Mouse (Mus musculus) cerebellum, adult (tissue): ENCODE measurements around the gene Pan2.
"Not testable (repeated sequence)": the region's sequence is repeated elsewhere in the genome, so short reads cannot be mapped to it uniquely, and the experiment has no call there.

ENCODE experiments used
- ATAC-seq: cut with Nextera tagmentation; 2 replicates; pipeline ENCODE4 v1.9.2; 2017; ENCODE audit warnings: mild to moderate bottlenecking, moderate library complexity, mixed read lengths; ENCODE audit not compliant: insufficient number of reproducible peaks, low FRiP score, low TSS enrichment

Gene Pan2

DNA sequence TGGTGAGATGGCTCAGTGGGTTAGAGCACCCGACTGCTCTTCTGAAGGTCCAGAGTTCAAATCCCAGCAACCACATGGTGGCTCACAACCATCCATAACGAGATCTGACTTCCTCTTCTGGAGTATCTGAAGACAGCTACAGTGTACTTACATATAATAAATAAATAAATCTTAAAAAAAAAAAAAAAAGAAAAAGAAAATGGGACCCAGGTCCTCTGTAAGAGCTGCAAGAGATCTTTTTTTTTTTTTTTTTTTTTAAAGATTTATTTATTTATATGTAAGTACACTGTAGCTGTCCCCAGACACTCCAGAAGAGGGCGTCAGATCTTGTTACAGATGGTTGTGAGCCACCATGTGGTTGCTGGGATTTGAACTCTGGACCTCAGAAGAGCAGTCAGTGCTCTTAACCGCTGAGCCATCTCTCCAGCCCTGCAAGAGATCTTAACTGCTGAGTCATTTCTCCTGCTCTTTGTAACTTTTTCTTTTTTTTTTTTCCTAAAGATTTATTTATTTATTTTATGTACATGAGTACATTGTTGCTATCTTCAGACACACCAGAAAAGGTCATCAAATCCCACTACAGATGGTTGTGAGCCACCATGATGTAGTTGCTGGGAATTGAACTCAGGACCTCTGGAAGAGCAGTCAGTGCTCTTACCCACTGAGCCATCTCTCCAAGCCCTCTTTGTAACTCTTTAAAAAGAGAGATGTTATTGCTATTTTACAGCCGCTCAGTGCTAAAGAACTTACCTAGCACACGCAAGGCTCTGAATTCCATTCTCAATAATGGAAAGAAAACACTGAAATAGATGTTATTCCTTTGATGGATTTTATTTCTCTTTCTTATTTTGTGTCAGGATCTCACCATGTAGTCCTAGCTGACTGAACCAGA lies 29.5 kb downstream of the Pan2 start:
- not testable (repeated sequence) for ATAC-seq

DNA sequence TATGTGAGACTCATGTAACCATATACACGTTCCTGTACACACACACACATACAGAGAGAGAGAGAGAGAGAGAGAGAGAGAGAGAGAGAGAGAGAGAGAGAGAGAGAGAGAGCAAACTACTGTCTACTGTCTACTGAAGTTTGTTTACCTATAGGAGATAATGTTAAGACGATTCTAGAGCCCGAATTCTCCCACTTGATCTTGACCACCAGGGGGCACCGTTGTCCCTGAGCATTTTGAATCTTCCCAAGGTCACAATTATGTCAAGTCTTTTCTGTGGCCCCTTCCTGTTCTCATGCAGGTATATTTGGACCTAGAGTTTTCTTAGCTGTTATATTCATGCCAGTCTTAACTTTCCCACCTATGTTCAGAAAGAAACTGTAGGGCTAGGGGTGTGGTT lies 32.4 kb downstream of the Pan2 start:
- ATAC-seq: no peak

DNA sequence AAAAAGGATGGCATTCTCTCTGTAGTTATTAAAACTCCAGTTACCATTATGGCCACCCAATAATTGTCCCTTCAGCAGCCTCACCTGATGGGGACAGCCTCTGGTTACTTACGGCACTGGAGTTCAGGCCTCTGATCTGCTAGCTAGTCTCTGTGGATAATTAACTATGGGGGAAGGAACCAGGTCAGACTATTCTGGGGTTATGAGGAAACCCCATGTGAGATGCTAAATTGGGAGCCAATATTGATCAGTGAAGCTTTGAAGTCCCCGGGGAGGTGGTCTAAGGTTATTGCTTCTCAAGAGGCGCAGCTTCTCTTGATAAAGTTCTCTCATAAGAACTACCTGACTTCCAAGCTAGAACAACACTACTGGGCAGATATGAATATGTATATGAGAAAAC lies 33.1 kb downstream of the Pan2 start:
- no peak for ATAC-seq

DNA sequence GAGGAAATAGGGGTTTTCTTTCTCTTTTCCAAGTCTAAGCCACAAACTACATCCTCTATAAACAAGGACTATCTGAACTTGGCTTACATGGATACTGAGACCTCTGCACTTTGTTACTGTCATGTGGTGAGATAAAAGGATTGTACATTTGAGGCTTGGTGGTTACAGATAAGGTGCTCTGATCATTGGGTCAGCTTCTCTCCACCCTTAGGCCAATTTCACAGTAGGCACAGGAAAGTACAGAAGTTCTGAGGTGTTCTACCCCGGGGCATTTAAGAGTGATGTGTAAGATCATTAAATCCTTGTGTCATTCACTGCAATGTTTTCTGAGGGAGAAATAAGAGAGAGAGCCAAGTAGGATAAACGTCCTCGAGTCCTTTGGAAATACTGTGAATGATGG lies 33.5 kb downstream of the Pan2 start:
- ATAC-seq: no peak

DNA sequence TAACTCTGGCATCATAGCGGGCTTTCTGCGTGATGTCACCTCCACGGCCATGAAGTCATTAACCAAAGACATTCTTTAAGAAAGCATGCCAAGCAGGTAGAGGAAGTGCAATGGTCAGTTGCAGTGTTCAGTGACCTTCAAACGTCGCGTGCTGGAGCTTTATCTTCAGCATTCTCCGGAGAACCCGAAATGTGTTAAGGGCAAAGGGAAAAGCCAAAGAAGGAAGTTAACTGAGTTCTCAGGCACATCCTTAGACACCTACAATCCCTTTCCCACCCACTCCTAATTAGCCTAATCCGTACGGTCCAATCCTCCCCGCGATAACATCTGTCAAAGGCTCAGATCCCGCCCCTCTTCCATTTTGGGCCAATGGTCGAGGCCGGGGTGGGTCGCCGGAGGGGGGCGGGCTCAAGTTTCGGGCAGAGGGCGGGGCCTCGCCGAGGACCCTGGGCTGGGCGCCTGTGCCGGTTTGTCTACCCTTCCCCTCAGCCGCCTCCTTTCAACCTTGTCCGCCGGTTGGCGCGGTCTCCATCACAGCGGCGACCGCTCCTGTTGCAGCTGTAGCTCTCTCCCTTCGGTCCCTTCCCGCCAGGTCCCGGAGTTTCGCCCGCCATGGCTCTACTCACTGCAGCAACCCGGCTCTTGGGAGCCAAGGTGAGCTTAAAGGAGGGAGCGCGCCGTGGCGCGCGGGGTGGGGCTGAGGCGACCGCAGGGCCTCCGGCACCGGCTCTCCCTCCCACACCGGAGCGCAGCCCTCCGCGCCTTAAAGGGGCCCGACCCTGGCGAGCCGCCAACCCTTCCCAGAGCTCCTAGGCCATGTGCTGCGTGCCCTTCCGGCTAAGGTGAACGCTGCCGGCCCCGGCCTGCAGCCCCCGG lies 34.4 kb downstream of the Pan2 start, which contains the start of gene Cs:
Gene Cs, plus strand, starts transcription at position 429 of the 876 bp plus-strand sequence.
- ATAC-seq: peak; percentile 88

DNA sequence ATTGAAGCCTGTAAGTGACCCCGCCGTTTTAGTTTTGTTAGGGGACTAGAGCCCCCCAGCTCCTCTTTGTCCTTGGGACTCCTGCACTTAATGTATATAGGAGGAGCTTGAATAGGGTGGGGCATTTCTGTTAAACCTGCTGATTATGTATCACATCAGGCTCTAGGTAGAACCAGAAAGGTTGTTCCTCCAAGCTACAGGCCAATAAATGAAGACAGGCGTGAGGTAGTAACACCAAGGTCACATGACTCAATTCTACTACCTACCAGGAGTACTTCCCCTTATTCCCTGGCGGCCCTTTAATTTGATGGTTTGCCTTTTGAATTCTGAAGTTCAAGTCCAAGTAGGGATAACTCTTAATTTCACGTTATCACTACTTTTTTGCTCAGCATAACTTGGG lies 35.3 kb downstream of the Pan2 start:
- ATAC-seq: no peak

DNA sequence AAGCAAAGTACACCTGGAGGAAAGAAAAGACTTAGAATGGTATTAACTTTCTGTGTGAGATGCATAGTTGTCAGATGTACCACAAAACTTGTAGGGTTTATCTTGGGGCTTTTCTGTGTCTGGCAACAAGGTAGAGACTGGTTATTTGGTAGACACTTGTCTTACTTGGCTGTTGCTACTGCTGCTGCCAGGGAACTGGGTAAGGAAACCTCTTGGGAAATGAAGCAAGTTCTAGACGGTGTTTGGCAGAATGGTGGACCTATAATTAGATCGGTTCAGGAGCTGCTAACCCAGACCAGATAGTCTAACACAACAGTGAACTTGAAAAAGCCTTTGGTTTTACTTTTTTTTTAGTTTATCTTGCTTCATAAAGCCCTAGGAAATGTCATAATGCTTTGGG lies 35.8 kb downstream of the Pan2 start:
- ATAC-seq: no peak

DNA sequence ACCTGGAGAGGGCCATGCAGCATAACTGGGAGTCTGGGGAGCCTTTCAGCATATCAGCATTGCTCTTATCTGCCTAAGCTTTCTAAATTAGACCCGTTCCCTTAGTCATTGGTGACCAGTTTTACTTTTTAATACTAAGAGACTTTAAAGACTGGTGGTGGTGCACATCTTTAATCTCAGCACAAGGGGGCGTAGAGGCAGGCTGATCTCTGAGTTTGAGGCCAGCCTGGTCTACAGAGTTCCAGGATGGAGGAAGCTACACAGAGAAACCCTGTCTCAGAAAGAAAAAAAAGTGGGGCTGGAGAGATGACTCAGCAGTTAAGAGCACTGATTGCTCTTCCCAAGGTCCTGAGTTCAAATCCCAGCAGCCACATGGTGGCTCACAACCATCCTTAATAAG lies 37.1 kb downstream of the Pan2 start:
- ATAC-seq: no peak

DNA sequence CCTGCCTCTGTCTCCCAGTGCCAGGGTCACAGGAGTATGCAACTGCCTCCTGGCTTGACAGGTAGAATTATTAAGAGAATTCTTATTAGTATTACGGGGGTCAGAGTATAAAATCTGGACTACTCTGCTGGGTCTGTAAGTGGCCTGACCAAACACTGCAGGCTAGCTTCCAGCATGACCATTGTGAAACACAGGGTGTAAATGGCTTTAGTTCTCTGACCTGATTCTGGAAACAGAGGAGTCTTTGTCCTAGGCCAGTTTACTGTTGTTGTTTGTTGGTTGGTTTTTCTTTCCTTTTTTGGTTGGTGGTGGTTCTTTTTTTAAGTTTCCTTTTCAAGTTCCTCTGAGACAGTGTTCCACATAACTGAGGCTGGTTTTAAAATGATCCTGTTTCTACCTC lies 40.3 kb downstream of the Pan2 start:
- ATAC-seq: no peak

DNA sequence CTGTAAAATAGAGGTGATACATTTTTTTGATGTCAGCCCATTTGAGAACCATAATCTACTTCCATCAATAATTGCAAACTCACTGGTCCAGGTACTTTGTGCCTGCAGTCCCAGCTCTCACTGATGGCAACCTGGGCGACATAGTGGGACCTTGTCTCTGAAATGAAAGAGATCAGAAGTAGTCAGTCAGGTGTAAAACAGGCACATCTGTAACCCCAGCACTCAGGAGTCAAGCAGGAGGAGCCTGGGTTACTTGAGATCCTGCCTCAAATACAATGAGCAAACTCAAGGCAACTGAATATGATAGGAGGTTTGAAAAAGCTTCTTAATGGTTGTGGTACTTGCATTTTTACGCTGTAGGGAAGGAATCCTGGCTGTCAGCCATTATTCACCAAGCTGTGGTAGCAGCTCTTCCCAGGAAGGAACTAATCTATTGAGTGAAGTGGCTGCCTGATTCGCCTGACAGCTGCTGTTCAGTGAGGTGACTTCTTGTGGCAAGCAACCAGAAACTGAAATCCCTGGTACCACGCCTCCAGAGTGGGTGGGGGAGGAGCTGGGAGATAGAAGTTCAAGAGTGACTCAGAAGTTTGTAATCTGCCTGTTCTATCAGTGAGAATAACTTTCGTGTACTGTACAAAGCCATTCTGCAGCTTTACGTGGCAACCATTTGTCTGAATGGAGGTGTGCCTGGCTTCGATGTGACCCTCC lies 41.6 kb downstream of the Pan2 start:
- no peak for ATAC-seq

DNA sequence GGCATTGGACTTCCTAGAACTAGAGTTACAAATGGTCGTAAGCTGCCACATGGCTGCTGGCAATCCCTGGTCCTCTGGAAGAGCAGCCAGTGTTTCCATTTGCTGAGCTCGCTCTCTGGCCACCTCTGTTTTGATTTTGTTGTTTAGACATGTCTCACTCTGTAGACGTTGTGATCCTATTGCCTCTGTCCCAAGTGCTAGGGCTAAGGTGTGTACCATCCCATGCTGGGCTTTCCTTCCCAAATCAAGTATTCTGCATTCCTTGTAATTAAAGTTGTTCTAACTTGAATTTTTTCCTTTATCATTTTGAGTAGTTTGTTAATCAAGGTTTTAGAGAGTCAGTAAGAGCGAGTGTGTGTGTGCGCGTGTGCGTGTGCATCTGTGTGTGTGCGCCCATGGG lies 44.4 kb downstream of the Pan2 start:
- no peak for ATAC-seq

DNA sequence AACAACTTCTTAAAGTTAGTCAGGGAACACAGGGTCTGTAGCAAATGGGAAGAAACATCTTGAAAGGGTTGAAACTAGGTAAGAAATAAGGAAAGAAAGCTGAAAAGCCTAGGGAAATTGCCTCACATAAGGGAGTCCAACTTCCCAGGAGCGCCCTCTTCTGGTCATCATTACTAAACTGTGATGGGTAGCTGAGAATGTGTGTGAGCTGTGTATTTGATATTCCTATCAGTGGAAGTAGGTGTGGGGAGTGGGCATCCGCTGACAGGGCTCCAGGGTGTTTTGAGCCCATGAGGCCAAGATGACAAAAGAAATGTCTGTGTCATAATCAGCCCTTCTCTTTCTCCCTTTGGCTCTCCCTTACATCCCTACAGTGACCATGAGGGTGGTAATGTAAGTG lies 55.7 kb downstream of the Pan2 start:
- ATAC-seq: no peak

DNA sequence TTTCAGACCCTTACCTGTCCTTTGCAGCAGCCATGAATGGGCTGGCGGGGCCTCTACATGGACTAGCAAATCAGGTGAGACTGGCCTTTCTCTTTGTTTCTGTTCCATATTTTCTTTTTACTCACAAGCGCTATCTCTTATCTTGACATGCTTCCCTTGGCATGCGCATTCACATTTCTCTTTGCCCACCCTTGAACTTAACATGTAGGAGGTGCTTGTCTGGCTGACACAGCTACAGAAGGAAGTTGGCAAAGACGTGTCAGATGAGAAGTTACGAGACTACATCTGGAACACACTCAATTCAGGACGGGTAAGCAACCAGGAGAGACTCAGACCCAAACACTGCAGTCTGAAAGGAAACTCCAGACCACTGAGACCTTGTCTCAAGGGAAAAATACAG lies 56.1 kb downstream of the Pan2 start:
- no peak for ATAC-seq

DNA sequence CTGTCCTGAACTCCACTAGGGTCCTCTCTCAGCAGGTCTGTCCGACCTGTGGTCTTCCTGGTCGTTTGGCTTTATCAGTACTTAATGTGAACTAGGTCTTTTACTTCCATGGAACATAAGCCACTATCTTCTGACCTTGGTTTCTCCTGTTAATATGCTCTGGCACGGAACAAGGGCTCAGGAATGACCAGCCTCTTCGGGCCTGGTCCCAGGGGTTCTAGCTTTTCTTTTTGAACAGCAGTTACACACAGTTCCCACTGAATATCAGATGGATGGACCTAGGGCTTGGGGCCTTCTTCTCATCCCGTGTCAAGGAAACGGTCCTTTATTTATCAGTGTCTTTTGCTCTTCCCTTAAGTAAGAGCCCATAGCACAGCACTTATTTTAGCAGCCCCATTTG lies 58.7 kb downstream of the Pan2 start:
- no peak for ATAC-seq

DNA sequence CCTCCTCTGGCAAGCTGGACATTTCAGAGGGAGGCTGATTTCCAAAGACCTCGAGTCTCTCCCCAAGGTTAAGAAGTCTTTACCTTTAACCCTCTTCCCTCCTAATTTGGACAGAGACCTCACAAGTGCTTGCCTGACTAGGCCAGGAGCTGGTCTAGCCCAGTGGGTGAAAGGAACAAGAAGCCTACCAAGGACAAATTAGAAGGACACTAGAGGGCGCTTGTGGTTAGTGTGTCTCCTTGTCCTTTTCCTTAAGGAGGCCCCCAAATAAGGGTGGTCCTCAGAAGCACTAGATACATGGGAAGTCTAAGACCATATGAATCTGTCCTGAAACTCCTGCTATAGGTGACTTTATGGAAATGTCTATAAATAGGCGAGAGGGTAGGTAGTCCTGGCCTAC lies 59.4 kb downstream of the Pan2 start:
- ATAC-seq: no peak

DNA sequence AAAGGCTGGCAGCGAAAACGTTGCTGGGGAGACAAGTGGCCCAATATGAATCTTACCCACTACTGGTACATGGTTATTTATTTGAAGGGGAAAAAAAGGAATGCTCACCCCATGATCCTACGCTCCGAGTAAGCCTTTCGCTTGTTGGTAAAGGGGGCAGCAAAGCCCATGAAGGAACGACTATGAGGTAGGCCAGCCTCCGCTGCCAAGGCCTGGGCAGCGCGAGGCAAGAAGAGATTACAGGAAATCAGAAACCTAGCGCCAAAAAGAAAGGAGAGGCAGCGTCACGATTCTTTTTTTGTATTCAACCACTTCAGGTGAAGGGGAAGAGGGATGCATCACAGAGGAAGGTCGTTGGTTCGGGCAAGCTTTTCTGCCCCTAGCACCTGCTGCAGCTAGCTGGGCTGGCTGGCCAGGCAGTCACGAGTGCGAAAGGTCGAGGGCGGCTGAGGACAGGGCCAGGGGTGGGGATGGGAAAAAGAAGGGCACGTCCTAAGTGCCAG lies 64.8 kb downstream of the Pan2 start:
- no peak for ATAC-seq

DNA sequence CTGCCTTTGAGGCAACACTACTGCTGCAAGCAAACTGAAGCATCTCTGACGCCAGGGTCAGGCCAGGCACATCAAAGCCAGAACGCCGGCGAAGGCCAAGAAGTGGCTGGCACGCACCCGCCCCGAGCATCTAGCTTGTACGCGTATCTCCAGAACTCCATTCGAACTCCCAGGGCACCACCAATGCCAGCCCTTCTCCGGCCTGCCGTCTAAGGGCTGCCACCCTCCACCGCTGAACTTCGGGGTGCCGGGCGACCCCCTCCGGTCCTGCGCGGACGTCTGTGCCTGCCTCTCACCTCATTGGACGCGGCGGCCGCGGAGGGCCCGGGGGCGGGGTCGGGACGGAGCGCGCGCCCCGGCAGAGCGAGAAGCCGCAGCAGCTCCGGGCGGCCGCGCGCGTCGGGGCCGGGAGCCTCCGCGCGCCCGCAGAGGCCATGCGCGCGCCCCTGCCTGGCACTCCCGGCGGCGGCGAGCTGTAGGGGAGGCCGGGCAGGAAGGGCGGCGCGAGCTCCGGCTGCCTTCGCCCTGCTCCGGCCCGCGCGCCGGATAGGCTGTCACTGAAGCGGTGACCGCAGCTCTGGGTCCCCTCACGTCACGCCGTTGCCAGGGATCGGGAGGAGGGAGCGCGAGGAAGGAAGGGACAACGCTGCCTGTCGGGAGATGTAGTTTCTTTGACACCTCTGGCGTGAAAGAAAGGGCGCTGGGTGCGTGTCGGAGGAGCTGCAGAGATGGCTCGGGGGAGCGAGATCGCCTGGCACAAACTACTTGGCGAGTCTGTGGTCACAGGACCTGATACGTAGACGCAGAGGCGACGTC lies 65.5 kb downstream of the Pan2 start, which contains the start of gene Coq10a:
Gene Coq10a, minus strand, starts transcription at position 596 of the 816 bp plus-strand sequence.
- ATAC-seq: peak; percentile 91

DNA sequence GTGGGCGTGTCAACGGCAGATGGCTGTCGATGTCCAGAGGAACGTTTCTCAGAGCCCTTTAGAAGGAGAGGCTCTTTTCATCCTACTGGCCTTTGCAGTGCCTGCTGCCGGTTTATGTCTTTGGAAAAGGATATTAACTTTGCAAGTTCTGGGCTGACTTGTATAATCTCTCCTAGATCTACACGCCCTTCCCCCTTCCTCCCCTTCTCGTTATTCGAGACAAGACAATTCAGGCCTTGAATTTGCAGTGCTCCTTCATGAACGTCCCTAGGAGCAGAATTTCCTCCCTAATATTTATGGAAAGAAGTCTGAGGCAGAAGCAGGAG lies 66.0 kb downstream of the Pan2 start:
- no peak for ATAC-seq

DNA sequence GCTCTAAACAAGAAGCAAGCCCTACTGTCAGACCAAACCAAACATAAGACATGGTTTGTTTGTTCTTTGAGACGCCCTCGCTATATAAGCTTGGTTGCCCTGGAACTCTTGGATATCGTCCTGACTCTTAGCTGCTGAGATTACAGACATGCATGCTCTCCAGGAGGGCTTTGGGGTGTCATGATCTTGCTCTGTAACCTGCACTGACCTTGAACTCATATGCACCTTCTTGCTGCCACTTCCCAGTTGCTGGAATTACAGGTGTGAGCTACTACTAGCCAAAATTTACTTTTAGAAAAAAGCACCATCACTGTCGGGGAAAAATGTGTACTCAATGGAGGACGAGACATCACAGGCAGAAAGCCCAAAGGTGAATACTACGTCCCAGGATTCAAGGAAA lies 66.5 kb downstream of the Pan2 start:
- ATAC-seq: no peak

DNA sequence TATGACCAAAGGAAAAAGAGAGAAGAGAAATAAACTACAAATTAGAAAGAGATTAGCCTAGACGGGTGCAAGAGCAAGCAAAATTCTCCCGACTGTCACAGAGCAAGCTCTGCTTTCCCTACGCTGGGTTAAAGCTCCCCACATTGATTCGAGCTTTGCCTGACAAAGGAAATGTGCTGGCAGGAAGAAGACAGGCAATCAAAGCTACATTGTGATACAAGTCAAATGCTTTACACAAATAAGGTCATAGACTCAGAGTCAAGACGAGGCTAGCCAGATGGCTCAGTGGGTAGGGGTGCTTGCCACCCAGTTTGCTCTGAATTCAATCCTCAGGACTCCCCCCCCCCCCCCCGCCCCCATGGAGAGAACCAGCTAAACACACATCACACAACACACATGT lies 66.9 kb downstream of the Pan2 start:
- no peak for ATAC-seq
